Mouse (Mus musculus) thymus, adult 2 months (tissue): ENCODE data around the gene Gm5134.

Experiments used
- CTCF ChIP-seq: fragments of 200-500 bp; IDR thresholded peaks from 2 replicates; pipeline ENCODE4 v1.5.1; 2012; ENCODE audit warnings: mild to moderate bottlenecking, control low read depth, low read length, moderate library complexity, borderline replicate concordance; ENCODE audit not compliant: control insufficient read depth, poor library complexity, insufficient read depth; ENCODE audit errors: extremely low read depth
- POLR2A ChIP-seq: fragments of 200-500 bp; IDR thresholded peaks from 2 replicates; pipeline ENCODE4 v1.6.1; 2012; ENCODE audit warnings: mild to moderate bottlenecking, low read length, control low read depth, moderate library complexity; ENCODE audit not compliant: control insufficient read depth, poor library complexity, insufficient read depth; ENCODE audit errors: extremely low read depth

DNA sequence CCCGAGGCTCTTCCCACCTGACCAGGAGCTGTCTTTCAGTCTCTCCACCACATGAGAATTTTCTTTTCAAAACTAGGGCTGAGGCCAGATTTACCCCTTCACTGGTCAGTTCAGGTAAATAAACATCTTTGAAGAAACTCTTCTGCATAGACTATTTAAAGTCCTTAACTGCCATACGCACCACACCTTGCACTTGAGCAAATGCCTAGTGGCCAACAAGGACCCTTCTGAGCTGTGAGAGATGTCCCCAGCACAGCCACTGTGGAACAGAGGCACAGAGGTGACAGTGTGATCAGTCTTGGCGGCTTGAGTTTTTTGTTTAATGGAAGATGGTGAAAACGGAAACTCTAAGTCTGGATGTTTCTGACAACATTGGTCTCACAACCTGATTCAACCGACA lies 35.3 kb upstream of the Gm5134 start:
- no peak for TF ChIP-seq POLR2A
- no peak for TF ChIP-seq CTCF
